Mouse (Mus musculus): ENCODE measurements at regions not wholly inside any gene's neighbourhood (a gene's known extent, or its start where the extent isn't known, plus 50 kb on each side); places are given as distances from the start of the nearest gene placed in this dataset.

DNA sequence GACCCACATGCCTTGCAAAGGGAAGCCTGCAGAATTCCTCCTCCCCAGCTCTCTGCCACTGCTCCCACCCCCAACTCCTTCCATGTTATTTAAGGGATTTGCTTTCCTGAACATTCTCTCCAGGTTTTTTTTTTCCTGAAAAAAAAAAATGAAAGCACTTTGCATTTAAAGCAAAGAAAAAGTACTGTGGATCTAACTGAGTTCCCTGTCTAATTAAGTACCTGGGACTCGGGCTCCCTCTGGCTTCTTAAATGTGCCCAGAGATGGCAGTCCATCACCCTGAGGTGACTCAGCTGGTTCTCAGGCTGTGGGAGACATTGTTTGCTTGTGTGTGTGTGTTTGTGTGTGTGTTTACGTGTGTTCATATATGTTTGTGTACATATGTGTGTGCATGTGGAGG, 86.2 kb upstream of the Usp47 start:
- TF ChIP-seq POLR2A (IDR thresholded peaks at IDR 0.05; ENCODE audit: borderline replicate concordance, insufficient read depth, low read length) (no peak), CTCF (IDR thresholded peaks at IDR 0.05; ENCODE audit: borderline replicate concordance, insufficient read depth, low read depth, low read length) (no peak)
